Mouse (Mus musculus) cerebral cortex, adult 2 months (tissue): ENCODE data around the gene Cdk15.

ENCODE experiments used
- WGBS: fragments of 180-500 bp; shearing (Covaris S2); methylation state at CpG from one replicate; pipeline ENCODE4 v1.1.7; 2018; 5-methylcytosine and 5-hydroxymethylcytosine counted together

Cdk15 gene

GRCm38 (mm10) chr1:59272189-59272588 is 15.5 kb downstream of the Cdk15 start:
- 72% methylated on average over 3 of the region's 3 CpGs for WGBS

- 91% methylated on average over 5 of the region's 5 CpGs for WGBS
Measured at GRCm38 (mm10) chr1:59285880-59286279, 29.2 kb downstream of the Cdk15 start.

GRCm38 (mm10) chr1:59286316-59286850 is 29.7 kb downstream of the Cdk15 start:
- WGBS, result 76% methylated on average over 13 of the region's 13 CpGs

DNA sequence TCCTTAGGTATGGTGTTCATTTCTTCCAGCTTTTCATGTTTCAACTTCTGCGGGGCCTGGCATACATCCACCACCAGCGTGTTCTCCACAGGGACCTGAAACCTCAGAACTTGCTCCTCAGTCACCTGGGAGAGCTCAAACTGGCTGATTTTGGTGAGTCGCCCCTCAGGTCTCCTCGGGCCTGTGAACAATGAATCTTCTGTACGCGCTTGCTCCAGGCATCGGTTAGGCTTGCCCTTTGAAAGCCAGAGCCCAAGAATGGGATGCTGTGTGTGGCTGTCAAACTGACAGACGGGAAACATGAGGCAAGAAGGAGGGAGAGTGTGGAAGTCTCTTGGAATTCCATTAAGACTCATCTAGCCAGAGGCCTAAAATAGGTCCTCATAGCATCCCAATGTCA is 31.0 kb downstream of the Cdk15 start:
- WGBS, result 80% methylated on average over 8 of the region's 8 CpGs

DNA sequence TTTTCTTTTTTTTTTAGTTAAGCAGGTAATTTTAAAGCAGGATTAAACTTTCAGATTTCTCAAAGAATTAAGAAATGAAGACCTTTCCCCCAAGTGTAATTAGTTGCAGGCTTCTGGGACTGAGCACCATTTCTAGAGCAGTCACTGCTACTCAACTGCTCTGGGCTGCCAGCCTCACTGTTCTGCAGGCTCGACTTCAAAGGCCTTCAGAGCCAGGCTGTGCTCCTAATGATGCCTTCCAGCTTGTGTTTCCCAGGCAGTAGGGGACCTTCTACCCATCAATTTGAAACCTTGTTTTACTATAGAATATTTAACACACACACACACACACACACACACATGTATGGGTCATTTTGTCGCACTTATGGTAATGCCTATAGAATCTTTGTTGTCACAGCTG is 34.9 kb downstream of the Cdk15 start:
- WGBS, result 65% methylated on average over 2 of the region's 2 CpGs

DNA sequence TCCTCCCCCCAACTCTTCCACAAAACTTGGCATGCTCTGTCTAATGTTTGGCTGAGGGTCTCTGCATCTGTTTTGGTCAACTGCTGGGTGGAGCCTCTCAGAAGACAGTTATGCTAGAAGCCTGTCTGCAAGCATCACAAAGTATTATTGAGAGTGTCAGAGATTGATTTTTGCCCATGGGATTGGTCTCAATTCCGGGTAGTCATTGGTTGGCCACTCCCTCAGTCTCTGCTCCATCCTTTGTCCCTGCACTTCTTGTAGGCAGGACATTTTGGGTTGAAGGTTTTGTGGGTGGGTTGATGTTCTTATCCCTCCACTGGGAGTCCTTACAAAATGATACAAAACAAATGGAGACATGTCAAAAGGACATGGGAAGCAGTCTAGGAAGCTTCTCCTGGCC is 39.1 kb downstream of the Cdk15 start:
- 94% methylated on average over 1 of the region's 1 CpGs for WGBS

DNA sequence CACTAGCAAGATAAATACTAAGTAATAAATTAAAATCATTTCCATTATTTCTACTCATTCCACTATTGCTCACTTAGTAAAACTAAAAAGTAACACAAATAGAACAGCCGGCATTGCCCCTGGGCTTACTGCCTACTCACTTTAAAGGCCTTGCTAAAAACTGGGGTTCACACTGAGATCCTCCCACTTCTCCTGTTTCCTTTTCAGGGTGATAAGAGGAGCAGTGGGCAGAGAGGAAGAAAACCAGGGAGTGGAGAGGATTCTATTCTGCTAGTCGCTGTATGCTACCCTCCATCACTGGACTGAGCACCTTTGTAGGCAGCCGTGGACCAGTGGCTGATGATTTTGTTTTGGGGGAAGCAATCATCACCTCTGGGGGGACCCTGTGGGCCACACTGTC is 40.5 kb downstream of the Cdk15 start:
- WGBS, result 64% methylated on average over 3 of the region's 3 CpGs

DNA sequence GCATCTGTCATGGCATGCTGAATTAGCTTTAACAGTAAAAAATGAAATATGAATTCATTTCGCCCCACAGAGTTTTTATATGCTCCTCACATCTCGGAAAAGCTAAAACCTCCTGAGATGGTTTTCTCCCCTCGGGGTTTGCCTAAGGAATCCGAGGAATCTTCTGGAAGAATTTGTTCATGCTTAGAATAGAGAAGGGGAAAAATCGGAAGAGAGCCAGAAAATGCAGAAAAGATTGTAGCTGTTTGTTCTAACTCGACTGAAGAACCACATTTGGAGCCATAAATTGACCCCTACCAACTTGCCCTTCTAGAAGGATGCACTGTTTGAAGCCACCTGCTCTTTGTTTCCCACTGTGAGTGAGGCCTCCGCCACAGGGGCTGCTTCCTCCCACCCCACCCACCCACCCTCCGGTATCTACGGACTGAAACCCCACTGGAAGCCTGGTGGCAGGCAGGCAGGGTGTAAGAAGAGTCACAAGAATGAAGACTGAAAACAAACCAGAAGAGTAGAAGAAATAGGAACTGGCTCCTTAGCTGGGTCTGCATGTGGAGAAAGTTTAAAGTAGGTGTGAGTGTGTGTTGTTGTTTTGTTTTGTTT is 41.9 kb downstream of the Cdk15 start:
- 55% methylated on average over 9 of the region's 9 CpGs for WGBS

- 88% methylated on average over 5 of the region's 5 CpGs for WGBS
Measured at GRCm38 (mm10) chr1:59307310-59307709, 50.6 kb downstream of the Cdk15 start.

DNA sequence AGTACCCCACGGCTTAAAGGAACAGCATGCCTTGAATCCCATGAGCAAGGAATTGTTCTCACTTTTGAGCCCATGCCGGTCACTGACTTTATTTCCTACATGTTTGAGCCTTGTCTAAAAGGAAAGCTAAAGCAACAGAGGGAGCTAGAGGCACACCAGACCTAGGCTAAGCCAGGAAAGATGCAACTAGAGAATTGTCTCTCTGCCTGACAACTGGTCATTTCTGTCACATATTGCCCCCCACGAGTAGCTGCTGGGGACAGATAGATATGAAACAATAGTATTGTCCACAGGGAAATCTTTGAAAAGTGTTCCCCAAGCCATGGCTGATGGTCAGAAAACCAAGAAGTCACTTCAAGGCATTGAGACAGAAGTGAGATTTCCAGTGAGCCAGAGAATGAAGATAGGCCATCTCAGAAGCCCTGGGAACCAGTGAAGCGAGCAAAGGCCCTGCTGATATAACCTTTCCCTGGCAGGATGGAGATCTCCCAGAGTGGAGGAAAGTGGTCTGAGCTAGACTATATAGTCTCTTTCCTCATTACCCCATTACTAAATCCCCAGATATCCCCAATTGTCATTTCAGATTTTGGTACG is 54.7 kb downstream of the Cdk15 start:
- 74% methylated on average over 5 of the region's 5 CpGs for WGBS

GRCm38 (mm10) chr1:59312187-59313153 is 55.8 kb downstream of the Cdk15 start:
- WGBS, result 57% methylated on average over 10 of the region's 10 CpGs

GRCm38 (mm10) chr1:59313154-59313940 is 56.6 kb downstream of the Cdk15 start:
- 88% methylated on average over 8 of the region's 8 CpGs for WGBS

DNA sequence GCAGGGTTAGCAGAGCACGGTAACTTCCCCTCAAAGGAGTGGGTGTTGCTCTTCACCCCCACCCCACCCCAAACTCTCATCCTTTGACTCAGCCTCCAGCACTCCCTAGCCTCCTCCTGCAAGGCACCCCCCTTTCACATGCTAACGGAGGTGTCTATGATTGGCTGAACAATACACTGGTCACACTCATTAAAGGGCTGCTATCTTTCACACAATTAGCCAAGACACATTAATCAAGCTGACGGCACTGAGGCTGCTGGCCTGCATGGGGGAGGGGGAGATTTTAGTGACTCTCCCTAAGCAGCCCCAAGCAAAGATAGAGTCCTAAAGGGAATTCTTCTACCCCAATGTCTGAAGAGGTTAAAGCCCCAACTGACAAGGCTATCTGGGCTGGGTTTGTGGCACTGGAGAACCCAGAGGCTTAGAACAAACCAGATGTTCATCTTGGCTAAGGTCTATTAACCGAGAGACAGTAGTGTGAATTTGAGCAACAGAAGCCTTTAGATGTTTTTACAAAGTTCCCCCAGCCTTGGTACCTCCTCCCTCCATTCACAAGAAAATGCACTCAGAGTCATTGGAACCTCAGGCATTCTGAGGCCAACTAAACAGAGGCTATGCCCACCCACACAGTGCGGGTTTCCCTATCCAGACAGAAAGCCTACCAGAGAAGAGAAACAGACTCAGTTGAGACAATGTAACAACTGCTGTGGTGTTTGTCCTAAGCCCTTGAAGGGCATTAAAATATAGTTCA is 58.5 kb downstream of the Cdk15 start:
- whole genome bisulfite sequencing, result 69% methylated on average over 5 of the region's 5 CpGs

- 26% methylated on average over 9 of the region's 9 CpGs for WGBS
Measured at GRCm38 (mm10) chr1:59316031-59316385, 59.3 kb downstream of the Cdk15 start.

DNA sequence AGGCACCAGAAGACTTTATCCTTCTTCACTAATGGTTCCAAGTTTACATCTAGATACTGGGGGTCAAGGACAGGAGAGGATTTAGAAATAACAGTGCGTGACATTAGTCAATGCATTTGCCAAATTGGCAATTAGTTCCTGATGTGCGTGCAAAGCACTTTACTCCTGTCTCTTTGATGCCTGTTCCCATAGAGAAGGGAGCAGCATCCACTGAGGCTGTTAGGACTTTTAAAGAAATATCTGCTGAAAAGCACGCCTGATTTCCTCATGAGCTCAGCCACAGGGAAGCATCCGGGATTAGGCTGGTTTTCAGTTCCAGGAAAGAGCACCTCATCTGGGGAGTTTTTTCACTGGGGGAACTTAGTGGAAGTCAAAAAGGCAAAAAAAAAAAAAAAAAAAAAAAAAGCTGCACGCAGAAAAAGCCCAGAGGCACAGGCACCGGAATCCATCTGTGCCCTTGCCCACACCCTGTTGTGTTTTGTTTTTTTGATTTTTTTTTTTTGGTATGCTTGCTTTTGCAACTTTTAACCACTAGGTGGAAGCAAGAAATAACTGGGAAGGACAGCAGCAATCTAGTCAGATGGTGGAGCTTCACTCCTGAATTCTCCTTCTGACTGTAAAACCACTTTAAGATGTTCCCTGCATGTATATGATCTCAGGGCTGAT is 59.8 kb downstream of the Cdk15 start:
- 10% methylated on average over 6 of the region's 6 CpGs for WGBS

- whole genome bisulfite sequencing, result 92% methylated on average over 1 of the region's 1 CpGs
Measured at GRCm38 (mm10) chr1:59317397-59317796, 60.7 kb downstream of the Cdk15 start.

DNA sequence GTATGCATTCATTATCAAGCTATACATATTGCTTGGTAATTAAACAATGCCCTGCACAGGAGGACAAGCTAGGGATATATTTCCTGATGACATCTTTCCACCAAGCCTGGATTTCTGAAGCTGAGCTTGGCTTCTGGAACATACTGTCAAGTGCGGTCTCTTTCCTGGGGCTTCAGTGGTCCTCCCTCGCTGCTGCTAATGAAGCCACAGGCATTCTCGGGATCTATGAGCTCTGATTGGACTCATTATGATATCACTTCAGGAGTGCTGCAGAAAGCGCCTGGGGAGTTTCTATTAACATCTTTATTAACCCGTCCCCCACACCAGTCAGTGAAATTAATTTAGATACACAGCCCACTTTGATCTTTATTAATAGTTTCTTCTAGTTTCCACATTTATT is 62.2 kb downstream of the Cdk15 start:
- 82% methylated on average over 5 of the region's 5 CpGs for whole genome bisulfite sequencing

GRCm38 (mm10) chr1:59321076-59321879 is 64.6 kb downstream of the Cdk15 start:
- 88% methylated on average over 9 of the region's 9 CpGs for WGBS
